Mouse (Mus musculus): Measurements from ENCODE around the gene Snapc3.
"Not testable (repeated sequence)": the region's sequence is repeated elsewhere in the genome, so short reads cannot be mapped to it uniquely, and the experiment has no call there.

The Snapc3 gene

GRCm38 (mm10) chr4:83493112-83493511 is 75.6 kb downstream of the Snapc3 start:
- no peak for DNase-seq (ENCODE audit: extremely low read depth, low read depth, low spot score)

GRCm38 (mm10) chr4:83497013-83497412 is 79.5 kb downstream of the Snapc3 start:
- not testable (repeated sequence) for DNase-seq (ENCODE audit: extremely low read depth, low read depth, low spot score)

- DNase-seq (ENCODE audit: extremely low read depth, low read depth, low spot score): no peak
These were observed 82.9 kb downstream of the Snapc3 start for GRCm38 (mm10) chr4:83500154-83501036.

GRCm38 (mm10) chr4:83501037-83501430 is 83.5 kb downstream of the Snapc3 start:
- DNase-seq (ENCODE audit: extremely low read depth, low read depth, low spot score): no peak

- no peak for DNase-seq (ENCODE audit: extremely low read depth, low read depth, low spot score)
These were observed 92.1 kb downstream of the Snapc3 start for GRCm38 (mm10) chr4:83509600-83509999.

- DNase-seq (ENCODE audit: extremely low read depth, low read depth, low spot score): no peak
These were observed 93.6 kb downstream of the Snapc3 start for GRCm38 (mm10) chr4:83511083-83511482.

GRCm38 (mm10) chr4:83512217-83512616 is 94.7 kb downstream of the Snapc3 start:
- DNase-seq (ENCODE audit: extremely low read depth, low read depth, low spot score): no peak

GRCm38 (mm10) chr4:83512644-83513043 is 95.1 kb downstream of the Snapc3 start:
- no peak for DNase-seq (ENCODE audit: extremely low read depth, low read depth, low spot score)

- DNase-seq (ENCODE audit: extremely low read depth, low read depth, low spot score): no peak
These were observed 96.7 kb downstream of the Snapc3 start for GRCm38 (mm10) chr4:83514183-83514582.

- DNase-seq (ENCODE audit: extremely low read depth, low read depth, low spot score): no peak
These were observed 97.6 kb downstream of the Snapc3 start for GRCm38 (mm10) chr4:83514976-83515669.

- not testable (repeated sequence) for DNase-seq (ENCODE audit: extremely low read depth, low read depth, low spot score)
These were observed 98.6 kb downstream of the Snapc3 start for GRCm38 (mm10) chr4:83516144-83516543.
